Mouse (Mus musculus) frontal cortex, postnatal 36 days (tissue): ENCODE data around the gene Gapt.

Experiments
- DNase-seq, 2 experiments: peaks; one replicate each; pipeline ENCODE4 v3.0.0; 2022; ENCODE audit warnings: low spot score in 2 of 2

The Gapt gene

DNA sequence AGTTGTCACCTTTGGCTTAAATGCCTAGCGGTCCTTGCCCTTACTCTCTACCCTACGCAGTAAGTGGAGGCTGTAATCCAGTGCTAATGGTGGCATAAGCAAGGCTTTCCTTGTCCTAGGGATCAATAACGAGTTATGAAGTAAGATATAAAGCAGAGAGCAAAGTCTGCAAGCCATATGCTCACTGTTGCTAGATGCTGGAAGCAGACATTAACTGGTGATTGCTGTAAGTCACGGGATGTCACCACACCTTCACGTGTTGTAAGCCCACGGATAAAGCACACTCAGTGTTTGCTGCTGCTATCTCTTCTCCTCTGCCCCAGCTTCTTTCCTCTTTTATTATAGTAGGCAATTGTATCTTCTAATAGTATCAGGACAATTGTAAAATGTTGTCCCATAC lies 5.9 kb downstream of the Gapt start:
- DNase-seq: no peak

DNA sequence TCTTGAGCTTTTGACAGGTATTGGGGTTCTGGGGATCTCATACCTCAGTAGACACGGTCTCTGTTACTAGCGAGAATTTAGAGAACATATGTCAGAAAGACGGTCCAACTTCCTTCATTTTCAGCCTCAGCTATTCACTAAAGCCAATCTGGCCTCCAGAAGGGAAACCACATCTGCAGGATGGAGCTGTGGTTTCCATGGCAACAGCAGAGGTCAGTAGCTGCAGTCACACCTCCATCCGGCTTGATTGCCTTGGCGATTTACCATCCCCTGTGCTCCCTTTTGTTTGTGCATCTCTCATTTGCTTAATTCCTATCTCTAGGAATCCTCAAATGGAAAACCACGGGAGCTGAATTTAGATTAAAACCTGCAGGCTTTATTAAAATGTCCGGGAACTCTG lies 10.3 kb downstream of the Gapt start:
- no peak for DNase-seq

DNA sequence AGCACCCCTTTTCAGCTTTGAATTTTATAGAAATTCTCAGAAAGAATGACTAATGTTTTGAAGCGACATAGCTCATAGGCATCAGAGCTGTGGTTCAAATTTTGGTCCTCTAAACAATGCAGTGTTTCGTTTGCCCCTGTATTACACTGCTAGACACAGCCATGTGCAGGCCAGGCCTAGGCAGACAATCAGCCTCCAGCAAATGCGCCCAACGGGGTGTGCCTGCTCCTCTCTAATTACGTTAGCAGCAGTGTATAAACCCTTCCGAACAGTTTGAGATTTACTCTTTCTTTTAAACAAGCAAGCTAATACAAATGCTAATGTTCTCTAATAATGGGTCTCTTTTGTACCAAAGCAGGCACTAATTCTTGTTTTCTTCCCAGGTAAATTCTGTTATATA lies 14.4 kb downstream of the Gapt start:
- no peak for DNase-seq

DNA sequence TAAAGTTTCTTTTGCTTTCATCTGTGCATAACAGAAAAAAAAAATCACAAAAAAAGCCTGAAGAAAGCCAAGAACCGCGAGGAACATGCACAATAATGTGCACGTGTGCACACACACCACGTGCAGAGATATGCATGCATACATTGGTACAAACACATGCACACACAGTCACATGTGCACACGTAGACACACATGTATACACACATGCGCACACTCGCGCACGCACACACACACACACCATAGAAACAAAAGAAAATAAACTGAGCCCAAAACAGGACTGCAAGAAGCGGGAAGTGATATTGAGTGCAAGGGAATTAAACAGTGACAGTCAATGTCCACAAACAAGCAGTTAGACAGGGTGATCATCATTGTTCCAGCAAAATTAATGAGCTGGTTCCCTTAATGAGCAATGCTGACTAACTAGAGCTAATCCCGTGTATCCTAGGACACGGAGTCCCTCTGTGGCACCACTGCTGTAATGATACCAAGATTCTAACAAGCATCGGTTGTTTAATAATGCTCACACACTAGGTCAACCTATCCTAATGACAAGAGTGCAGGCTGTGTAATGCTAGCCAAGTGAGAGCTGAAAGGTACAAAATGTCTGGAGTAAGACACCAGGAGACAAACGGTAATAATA lies 23.9 kb downstream of the Gapt start:
- no peak for DNase-seq

DNA sequence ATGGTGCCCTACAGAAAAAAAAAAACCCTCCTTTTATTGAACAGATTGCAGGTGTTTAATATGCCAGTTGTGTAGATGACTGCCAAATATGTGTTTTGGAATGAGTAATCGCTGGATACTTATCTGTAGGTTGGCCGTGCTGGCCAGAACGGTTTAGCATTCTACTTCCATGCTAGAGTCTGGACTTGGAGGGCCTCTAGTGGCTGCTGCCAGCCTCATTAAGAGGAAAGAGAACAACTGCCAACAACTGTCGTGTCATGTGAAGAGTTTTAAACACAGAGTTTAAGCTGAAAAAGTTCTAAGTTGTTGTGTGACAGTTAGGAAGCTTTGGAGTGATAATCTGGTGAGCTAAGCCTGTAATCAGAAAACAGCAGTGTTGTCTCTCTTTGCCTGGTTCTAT lies 38.3 kb downstream of the Gapt start:
- peak; percentile 8 to 29 for DNase-seq

DNA sequence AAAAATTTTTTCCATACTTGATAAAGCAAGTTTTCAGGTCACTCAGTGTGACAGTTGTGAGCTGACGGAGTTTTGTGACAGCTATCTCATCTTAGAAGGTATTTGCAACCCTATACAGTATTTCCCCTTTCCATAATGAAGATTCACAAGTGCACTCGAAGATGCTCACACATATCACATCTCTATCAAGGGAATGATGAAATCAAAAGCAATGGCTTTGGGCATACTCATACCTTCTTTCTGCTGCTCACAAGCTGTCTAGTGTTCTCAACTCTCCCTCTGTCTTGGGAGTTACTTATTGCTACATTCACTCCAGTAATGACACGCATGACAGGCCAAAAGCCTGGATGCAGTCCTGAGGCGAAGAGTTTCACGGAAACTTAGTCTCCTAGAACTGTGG lies 49.8 kb downstream of the Gapt start:
- no peak for DNase-seq
